ENCODE assay signal across 9 mouse cellular contexts in genomic region chr1:160933896-160934482, GRCm38 (mm10). TPM values are rescaled to one million over a fixed set of nuclear protein-coding genes. Genes with fewer than 3 reads are reported as not detected.
DNase-seq lines count a peak whose midpoint lies in the region; ATAC-seq and TF ChIP-seq lines count a peak whose summit lies in the region.
"Had no signal": no experiment of that assay in that cellular context is flagged by ENCODE, and none has a peak within 500 bp of the region (broad histone marks: within the 10 kb centered on the region; RNA-seq: fewer than 3 reads in every experiment).

No protein-coding gene starts in this region.

- ATAC-seq in kidney, embryonic 15.5 days (replicated peaks; ENCODE audit: low FRiP score), result no peak
- ATAC-seq in neural tube, embryonic 15.5 days (ENCODE audit: low FRiP score), result peak; percentile 55; the same call in 1 of the 2 replicates

- H3K9ac ChIP-seq in kidney, embryonic 15.5 days, result no peak overlapping the region
- no peak overlapping the region for H3K9ac ChIP-seq in neural tube, embryonic 15.5 days (replicated peaks)
- H3K9ac ChIP-seq: embryonic facial prominence, embryonic 15.5 days; lung, embryonic 15.5 days had no signal

- H3K4me1 ChIP-seq in kidney, adult 2 months (ENCODE audit: control insufficient read depth, insufficient read depth, low read length), result no peaks in the 10 kb centered on the region
- no peaks in the 10 kb centered on the region for H3K4me1 ChIP-seq in kidney, embryonic 15.5 days
- no peaks in the 10 kb centered on the region for H3K4me1 ChIP-seq in neural tube, embryonic 15.5 days
- H3K4me1 ChIP-seq: embryonic facial prominence, embryonic 15.5 days; lung, embryonic 15.5 days had no signal

- TF ChIP-seq POLR2A in kidney, adult 2 months (IDR thresholded peaks at IDR 0.05; ENCODE audit: low read depth, low read length), result no peak

- DNase-seq in kidney, adult 2 months, result peak; percentile 50
- DNase-seq in CD4-positive, CD25-positive, alpha-beta regulatory T cell, adult 2 months (ENCODE audit: low read depth, low spot score), result peak; percentile 58
- peak; percentile 68 for DNase-seq in NIH3T3 (ENCODE audit: low read depth)
- peak; percentile 12 for DNase-seq in hindlimb bud, embryonic 11.5 days (ENCODE audit: extremely low spot score, low read depth, low spot score)
- DNase-seq in gastrocnemius, postnatal 4 days (ENCODE audit: low spot score in 2 of 2), result no peak

- no peaks in the 10 kb centered on the region for H3K27me3 ChIP-seq in kidney, adult 2 months (replicated peaks; ENCODE audit: control insufficient read depth, insufficient read depth, low read length)
- H3K27me3 ChIP-seq in kidney, embryonic 15.5 days, result no peaks in the 10 kb centered on the region
- H3K27me3 ChIP-seq in neural tube, embryonic 15.5 days (replicated peaks), result no peaks in the 10 kb centered on the region
- H3K27me3 ChIP-seq: embryonic facial prominence, embryonic 15.5 days; lung, embryonic 15.5 days had no signal

- H3K36me3 ChIP-seq in kidney, adult 2 months (ENCODE audit: control insufficient read depth, insufficient read depth, low read length), result peaks cover 3% of the 10 kb centered on the region
- H3K36me3 ChIP-seq in kidney, embryonic 15.5 days, result peaks cover 49% of the 10 kb centered on the region
- peaks cover 13% of the 10 kb centered on the region for H3K36me3 ChIP-seq in neural tube, embryonic 15.5 days

- H3K4me3 ChIP-seq in kidney, adult 2 months (ENCODE audit: insufficient read depth, low read depth, low read length), result no peak overlapping the region
- no peak overlapping the region for H3K4me3 ChIP-seq in kidney, embryonic 15.5 days (replicated peaks)
- no peak overlapping the region for H3K4me3 ChIP-seq in neural tube, embryonic 15.5 days (replicated peaks)
- H3K4me3 ChIP-seq: embryonic facial prominence, embryonic 15.5 days; lung, embryonic 15.5 days had no signal

- WGBS in kidney, adult 2 months, result 59% methylated on average over 4 of the region's 4 CpGs
- 74% methylated on average over 4 of the region's 4 CpGs for WGBS in kidney, embryonic 15.5 days
- WGBS in neural tube, embryonic 15.5 days, result 70% methylated on average over 4 of the region's 4 CpGs

- TF ChIP-seq CTCF in kidney, adult 2 months (conservative IDR thresholded peaks at IDR 0.05; ENCODE audit: insufficient read depth, insufficient read length, low read depth, low read length), result no peak

- no peaks in the 10 kb centered on the region for H3K9me3 ChIP-seq in kidney, embryonic 15.5 days (replicated peaks)
- H3K9me3 ChIP-seq in neural tube, embryonic 15.5 days (replicated peaks), result no peaks in the 10 kb centered on the region
- H3K9me3 ChIP-seq: embryonic facial prominence, embryonic 15.5 days; lung, embryonic 15.5 days had no signal

- no peak overlapping the region for H3K4me2 ChIP-seq in kidney, embryonic 15.5 days
- no peak overlapping the region for H3K4me2 ChIP-seq in neural tube, embryonic 15.5 days
- H3K4me2 ChIP-seq: embryonic facial prominence, embryonic 15.5 days; lung, embryonic 15.5 days had no signal

- H3K27ac ChIP-seq in kidney, adult 2 months (ENCODE audit: insufficient read depth, low read depth, low read length), result no peak overlapping the region; the same call in 1 of the 2 replicates
- H3K27ac ChIP-seq in kidney, embryonic 15.5 days, result no peak overlapping the region
- no peak overlapping the region for H3K27ac ChIP-seq in neural tube, embryonic 15.5 days (replicated peaks)
- H3K27ac ChIP-seq: embryonic facial prominence, embryonic 15.5 days; lung, embryonic 15.5 days had no signal

RNA-seq across cellular contexts. Expression of gene Rc3h1, which starts 27.8 kb away (rescaled TPM):
- polyA plus RNA-seq in kidney, adult 2 months (2012; rRNA removed), result 13.5 and 14.9 TPM in 2 replicates
- polyA plus RNA-seq in kidney, embryonic 15.5 days (2015; fragmentation: Nextera tagmentation; extraction: Ambion mirVana), result 7.4 TPM in 2 replicates
- 6.1 and 7.3 TPM in 2 replicates for polyA plus RNA-seq in neural tube, embryonic 15.5 days (2015; fragmentation: Nextera tagmentation; extraction: Ambion mirVana)
- total RNA-seq in gastrocnemius, postnatal 4 days (2021), result 10 to 100 TPM; 33.1 to 36.9 TPM

RNA-seq across cellular contexts. Expression of gene Serpinc1, which starts 44.4 kb away (rescaled TPM):
- polyA plus RNA-seq in kidney, adult 2 months (2012; rRNA removed), result 2.3 and 3.3 TPM in 2 replicates
- 3.1 and 6.8 TPM in 2 replicates for polyA plus RNA-seq in kidney, embryonic 15.5 days (2015; fragmentation: Nextera tagmentation; extraction: Ambion mirVana)
- 3.4 TPM in 2 replicates for polyA plus RNA-seq in neural tube, embryonic 15.5 days (2015; fragmentation: Nextera tagmentation; extraction: Ambion mirVana)
- 1 to 10 TPM; 1.2 to 3.9 TPM for total RNA-seq in gastrocnemius, postnatal 4 days (2021)

Comparison
In these comparisons a context has a peak if more than half of its experiments do, and no peak if none do; other contexts are left out.
1. DNase-seq: peak in kidney, adult 2 months (single experiment), CD4-positive, CD25-positive, alpha-beta regulatory T cell, adult 2 months (single experiment), NIH3T3 (single experiment) and hindlimb bud, embryonic 11.5 days (single experiment); none in gastrocnemius, postnatal 4 days (0 of 2).